Mouse (Mus musculus): Measurements from ENCODE around the gene Gadl1. TPM values are rescaled to one million over a fixed set of nuclear protein-coding genes. Genes with fewer than 3 reads are reported as not detected.

Gadl1 gene
- total and polyA plus RNA-seq, 2 experiments from 2014 or later = 0.19 to 0.50 TPM

- Histone ChIP-seq H3K27ac (ENCODE audit: low read depth, low read length) (no peak overlapping the region), H3K4me1 (ENCODE audit: insufficient read depth) (no peaks in the 10 kb centered on the region), H3K9me3 (ENCODE audit: low read length) (no peaks in the 10 kb centered on the region), H3K4me3 (ENCODE audit: low read depth, low read length) (no peak overlapping the region), H3K36me3 (ENCODE audit: insufficient read depth) (no peaks in the 10 kb centered on the region), H3K27me3 (ENCODE audit: insufficient read depth, low read length) (no peaks in the 10 kb centered on the region), H3K9ac (no peak overlapping the region), H3K4me2 (ENCODE audit: low read depth) (no peak overlapping the region)
- 88% methylated on average over 3 of the region's 3 CpGs for WGBS
- DNase-seq (no peak), ATAC-seq (no peak)
- TF ChIP-seq CTCF (IDR thresholded peaks at IDR 0.05; ENCODE audit: low read depth) = peak; percentile 23; the same call in 1 of the 2 replicates
These were observed 28.1 kb upstream of the Gadl1 start for GRCm38 (mm10) chr9:115881137-115881536.

- Histone ChIP-seq H3K4me3 (ENCODE audit: low read depth, low read length) (no peak overlapping the region), H3K4me1 (ENCODE audit: insufficient read depth) (no peaks in the 10 kb centered on the region), H3K9me3 (ENCODE audit: low read length) (no peaks in the 10 kb centered on the region), H3K27me3 (ENCODE audit: insufficient read depth, low read length) (no peaks in the 10 kb centered on the region), H3K27ac (ENCODE audit: low read depth, low read length) (no peak overlapping the region), H3K9ac (no peak overlapping the region), H3K4me2 (ENCODE audit: low read depth) (no peak overlapping the region), H3K36me3 (ENCODE audit: insufficient read depth) (no peaks in the 10 kb centered on the region)
- TF ChIP-seq CTCF (IDR thresholded peaks at IDR 0.05; ENCODE audit: low read depth) = no peak
- no peak for DNase-seq
- no peak for ATAC-seq
- 86% methylated on average over 5 of the region's 5 CpGs for WGBS
These were observed 26.5 kb upstream of the Gadl1 start for GRCm38 (mm10) chr9:115882627-115883200.

DNA sequence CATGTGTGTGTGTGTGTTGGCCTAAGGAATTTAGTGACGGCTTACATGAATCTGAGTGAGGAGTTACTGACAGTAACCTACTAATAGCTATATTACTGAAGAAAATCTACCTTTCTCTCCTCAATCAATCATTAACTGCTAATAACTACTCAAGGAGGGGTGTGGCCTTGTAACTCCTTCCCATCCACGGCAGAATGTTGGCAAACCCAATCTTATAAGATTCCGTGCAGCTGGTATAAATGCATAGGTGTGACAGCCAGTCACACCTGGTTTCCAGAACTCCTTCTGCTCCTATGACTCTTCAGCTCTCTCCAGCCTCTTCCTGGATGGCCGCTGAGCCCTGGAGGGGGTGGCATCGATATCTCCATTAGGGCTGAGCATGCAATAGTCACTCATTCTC is 25.8 kb upstream of the Gadl1 start:
- Histone ChIP-seq H3K9me3 (ENCODE audit: low read length) (no peaks in the 10 kb centered on the region), H3K27ac (ENCODE audit: low read depth, low read length) (no peak overlapping the region), H3K4me2 (ENCODE audit: low read depth) (no peak overlapping the region), H3K27me3 (ENCODE audit: insufficient read depth, low read length) (no peaks in the 10 kb centered on the region), H3K4me1 (ENCODE audit: insufficient read depth) (no peaks in the 10 kb centered on the region), H3K9ac (no peak overlapping the region), H3K4me3 (ENCODE audit: low read depth, low read length) (no peak overlapping the region), H3K36me3 (ENCODE audit: insufficient read depth) (no peaks in the 10 kb centered on the region)
- WGBS = 90% methylated on average over 5 of the region's 5 CpGs
- no peak for TF ChIP-seq CTCF (IDR thresholded peaks at IDR 0.05; ENCODE audit: low read depth)
- no peak for ATAC-seq
- no peak for DNase-seq

DNA sequence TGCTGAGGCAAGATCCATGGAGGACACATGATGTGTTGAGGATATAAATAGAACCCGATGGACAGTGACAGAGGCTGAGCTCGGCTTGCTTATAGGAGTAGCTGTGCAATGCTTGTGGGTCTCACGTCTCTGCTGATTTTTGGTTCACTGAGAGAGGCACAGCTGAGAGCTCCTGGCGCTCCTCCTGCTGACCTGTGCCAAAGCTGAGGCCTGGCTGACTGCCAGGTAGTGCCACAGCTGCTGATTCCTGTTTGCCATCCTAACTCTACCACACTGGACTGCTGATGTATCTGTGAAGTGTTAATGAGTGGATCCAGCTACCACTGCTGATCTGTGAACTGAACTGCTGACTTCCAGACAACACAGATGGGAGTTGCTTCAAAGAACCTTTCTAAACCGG is 21.7 kb upstream of the Gadl1 start:
- H3K4me2 ChIP-seq (ENCODE audit: low read depth) = no peak overlapping the region
- H3K36me3 ChIP-seq (ENCODE audit: insufficient read depth) = no peaks in the 10 kb centered on the region
- ATAC-seq = no peak
- no peaks in the 10 kb centered on the region for H3K4me1 ChIP-seq (ENCODE audit: insufficient read depth)
- H3K9ac ChIP-seq = no peak overlapping the region
- H3K27ac ChIP-seq (ENCODE audit: low read depth, low read length) = no peak overlapping the region
- DNase-seq = no peak
- H3K27me3 ChIP-seq (ENCODE audit: insufficient read depth, low read length) = no peaks in the 10 kb centered on the region
- no peak for TF ChIP-seq CTCF (IDR thresholded peaks at IDR 0.05; ENCODE audit: low read depth)
- no peaks in the 10 kb centered on the region for H3K9me3 ChIP-seq (ENCODE audit: low read length)
- no peak overlapping the region for H3K4me3 ChIP-seq (ENCODE audit: low read depth, low read length)
- 69% methylated on average over 5 of the region's 5 CpGs for WGBS

DNA sequence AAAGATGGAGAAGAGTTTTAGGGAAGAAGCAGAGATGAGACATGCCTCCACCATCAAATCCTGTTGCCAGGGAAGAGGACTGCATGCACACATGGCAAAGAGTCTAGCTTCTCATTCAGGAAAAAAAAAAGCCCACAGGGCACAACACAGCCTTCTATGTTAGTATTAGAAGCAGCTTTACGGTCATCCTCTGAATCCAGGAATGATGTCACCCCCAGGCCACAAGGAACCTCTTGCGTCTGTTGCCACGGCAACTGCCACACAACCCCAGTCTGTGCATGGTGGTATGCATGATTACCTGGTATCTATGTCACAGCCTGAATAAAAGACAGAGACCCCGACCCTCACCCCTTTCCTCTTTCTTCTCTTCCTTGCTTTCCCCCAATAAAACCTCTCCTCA is 16.1 kb upstream of the Gadl1 start:
- Histone ChIP-seq H3K4me3 (ENCODE audit: low read depth, low read length) (no peak overlapping the region), H3K9me3 (ENCODE audit: low read length) (no peaks in the 10 kb centered on the region), H3K27ac (ENCODE audit: low read depth, low read length) (no peak overlapping the region), H3K4me1 (ENCODE audit: insufficient read depth) (no peaks in the 10 kb centered on the region), H3K36me3 (ENCODE audit: insufficient read depth) (no peaks in the 10 kb centered on the region), H3K27me3 (ENCODE audit: insufficient read depth, low read length) (no peaks in the 10 kb centered on the region), H3K9ac (no peak overlapping the region), H3K4me2 (ENCODE audit: low read depth) (no peak overlapping the region)
- DNase-seq = no peak
- WGBS = 58% methylated on average over 4 of the region's 4 CpGs
- ATAC-seq = no peak
- no peak for TF ChIP-seq CTCF (IDR thresholded peaks at IDR 0.05; ENCODE audit: low read depth)

- no peak for TF ChIP-seq CTCF (IDR thresholded peaks at IDR 0.05; ENCODE audit: low read depth)
- ATAC-seq = no peak
- no peaks in the 10 kb centered on the region for H3K36me3 ChIP-seq (ENCODE audit: insufficient read depth)
These were observed 15.3 kb upstream of the Gadl1 start for GRCm38 (mm10) chr9:115893947-115894346.

DNA sequence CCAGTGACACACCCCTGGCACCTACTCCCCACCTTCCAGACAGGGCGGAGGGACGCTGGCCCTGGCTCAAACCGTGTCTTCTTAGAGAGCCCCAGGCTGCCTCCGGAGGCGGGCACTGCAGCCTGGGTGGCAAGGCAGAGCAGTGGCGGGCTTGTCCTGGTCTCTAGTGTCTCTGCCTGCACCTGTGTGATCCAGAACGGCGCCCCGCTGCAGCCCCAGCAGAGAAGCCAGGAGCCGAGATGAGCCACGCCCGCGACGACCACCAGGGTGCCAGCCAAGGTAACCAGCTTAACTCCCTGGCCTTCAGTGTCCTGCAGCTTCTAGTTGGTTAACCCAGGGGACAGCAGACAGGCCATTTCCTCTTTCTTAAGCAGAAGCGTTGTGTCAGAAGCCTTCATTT is 930 bp upstream of the Gadl1 start:
- ATAC-seq (no peak), DNase-seq (no peak)
- Histone ChIP-seq H3K27ac (ENCODE audit: low read depth, low read length) (no peak overlapping the region), H3K9ac (no peak overlapping the region), H3K4me2 (ENCODE audit: low read depth) (no peak overlapping the region), H3K4me1 (ENCODE audit: insufficient read depth) (no peaks in the 10 kb centered on the region), H3K4me3 (ENCODE audit: low read depth, low read length) (no peak overlapping the region), H3K9me3 (ENCODE audit: low read length) (no peaks in the 10 kb centered on the region), H3K36me3 (ENCODE audit: insufficient read depth) (no peaks in the 10 kb centered on the region), H3K27me3 (ENCODE audit: insufficient read depth, low read length) (no peaks in the 10 kb centered on the region)
- TF ChIP-seq CTCF (IDR thresholded peaks at IDR 0.05; ENCODE audit: low read depth) = no peak
- WGBS = 8% methylated on average over 15 of the region's 15 CpGs

More at GRCm38 (mm10) chr9:115893947-115894346, 15.3 kb upstream of the Gadl1 start:
- 91% methylated on average over 10 of the region's 10 CpGs for WGBS
- H3K9ac ChIP-seq = no peak overlapping the region
- no peak for DNase-seq
- no peaks in the 10 kb centered on the region for H3K9me3 ChIP-seq (ENCODE audit: low read length)
- no peak overlapping the region for H3K4me3 ChIP-seq (ENCODE audit: low read depth, low read length)
- H3K4me1 ChIP-seq (ENCODE audit: insufficient read depth) = no peaks in the 10 kb centered on the region
- H3K4me2 ChIP-seq (ENCODE audit: low read depth) = no peak overlapping the region
- H3K27ac ChIP-seq (ENCODE audit: low read depth, low read length) = no peak overlapping the region
- H3K27me3 ChIP-seq (ENCODE audit: insufficient read depth, low read length) = no peaks in the 10 kb centered on the region

All from forebrain, postnatal 0 days (tissue).